Mouse (Mus musculus) cerebellum, postnatal 36 days (tissue): ENCODE measurements around the gene Tpgs1.

Source experiments
- DNase-seq, 2 experiments: peaks; one replicate each; pipeline ENCODE4 v3.0.0; 2021 to 2022; ENCODE audit warnings: mixed read lengths in 2 of 2

Tpgs1 gene

GRCm38 (mm10) chr10:79668771-79669575 is at the start of gene Tpgs1:
Tpgs1 (plus strand) TSS chr10:79669369.
- peak; percentile 85 to 97 for DNase-seq

DNA sequence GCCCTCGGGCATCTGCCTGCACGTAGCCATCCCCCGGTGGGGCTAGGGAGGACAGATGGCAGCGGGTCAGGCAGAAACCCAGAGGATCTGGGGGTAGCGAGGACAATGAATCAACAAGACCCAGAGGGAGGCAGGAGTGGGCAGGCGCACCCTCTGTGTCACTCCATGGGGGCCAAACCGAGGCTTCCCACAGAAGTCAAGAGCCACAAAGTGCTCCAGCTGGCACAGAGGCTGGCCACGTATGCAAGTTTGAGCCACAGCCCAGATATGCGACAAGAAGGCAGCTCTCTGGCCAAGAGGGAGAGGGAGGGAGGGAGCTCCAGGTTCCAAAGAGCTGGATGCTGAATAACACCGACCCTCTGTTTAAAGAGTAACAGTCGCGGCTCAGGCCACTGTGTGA is 45.2 kb upstream of the Tpgs1 start:
- DNase-seq = peak; percentile 30 to 36

DNA sequence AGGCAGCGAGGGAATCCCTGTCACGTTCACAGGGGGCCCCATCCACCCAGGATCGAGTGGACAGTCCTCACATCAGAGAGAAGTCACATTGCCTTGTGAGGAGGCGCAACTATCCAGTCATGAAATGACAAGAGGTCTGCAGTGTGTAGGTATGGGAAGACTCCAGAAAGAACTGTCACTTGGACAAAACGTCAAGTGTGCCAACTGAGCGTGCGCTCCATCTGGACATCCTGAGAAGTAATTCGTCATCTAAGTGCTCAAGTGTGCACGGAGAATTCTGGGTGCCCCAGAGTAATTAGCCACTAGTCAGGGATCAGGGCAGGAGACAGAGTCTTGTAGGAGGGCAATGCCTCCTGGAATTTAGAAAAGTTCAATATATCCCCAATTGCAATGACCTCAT is 43.8 kb upstream of the Tpgs1 start:
- peak in 1 of 2 experiments; percentile 32 for DNase-seq

DNA sequence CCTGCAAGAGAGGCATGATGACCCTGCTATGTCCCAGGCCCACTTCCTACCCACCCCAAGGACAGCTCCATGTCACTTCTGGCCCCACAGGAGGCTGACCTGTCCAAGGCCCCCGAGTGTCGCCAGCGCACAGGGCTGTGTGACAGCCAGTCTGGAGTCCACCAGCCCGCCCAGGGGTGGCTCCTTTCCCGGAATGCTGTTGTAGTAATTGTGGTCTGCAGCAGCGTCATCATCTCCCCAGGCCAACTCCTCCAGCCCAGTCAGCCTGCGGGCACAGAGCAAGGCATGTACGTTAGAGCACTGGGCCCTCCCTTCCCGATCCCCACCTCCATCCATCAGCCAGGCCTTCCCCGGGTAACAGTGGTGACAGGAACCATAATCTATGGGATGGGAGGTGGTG is 43.0 kb upstream of the Tpgs1 start:
- no peak for DNase-seq

DNA sequence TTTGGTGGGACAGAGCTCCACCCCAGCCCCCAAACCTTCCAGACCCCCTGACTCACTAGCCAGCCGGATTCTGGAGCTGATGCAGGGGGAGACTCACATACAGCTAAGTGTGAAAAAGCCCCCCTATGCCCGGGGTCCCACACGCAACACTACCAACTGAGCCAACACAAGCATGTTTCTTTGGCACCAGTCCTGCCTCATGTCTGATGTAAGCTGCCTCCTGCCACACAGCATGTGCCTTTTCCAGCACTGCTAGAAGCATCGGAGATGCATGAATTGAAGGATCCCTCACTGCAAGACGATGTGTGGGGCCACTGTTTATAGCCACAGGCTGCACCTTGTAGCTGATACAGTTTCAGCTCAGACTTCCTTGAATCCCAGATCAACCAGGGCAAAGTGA is 40.8 kb upstream of the Tpgs1 start:
- no peak for DNase-seq

- no peak for DNase-seq
These were observed 37.7 kb upstream of the Tpgs1 start for GRCm38 (mm10) chr10:79631432-79631831.

DNA sequence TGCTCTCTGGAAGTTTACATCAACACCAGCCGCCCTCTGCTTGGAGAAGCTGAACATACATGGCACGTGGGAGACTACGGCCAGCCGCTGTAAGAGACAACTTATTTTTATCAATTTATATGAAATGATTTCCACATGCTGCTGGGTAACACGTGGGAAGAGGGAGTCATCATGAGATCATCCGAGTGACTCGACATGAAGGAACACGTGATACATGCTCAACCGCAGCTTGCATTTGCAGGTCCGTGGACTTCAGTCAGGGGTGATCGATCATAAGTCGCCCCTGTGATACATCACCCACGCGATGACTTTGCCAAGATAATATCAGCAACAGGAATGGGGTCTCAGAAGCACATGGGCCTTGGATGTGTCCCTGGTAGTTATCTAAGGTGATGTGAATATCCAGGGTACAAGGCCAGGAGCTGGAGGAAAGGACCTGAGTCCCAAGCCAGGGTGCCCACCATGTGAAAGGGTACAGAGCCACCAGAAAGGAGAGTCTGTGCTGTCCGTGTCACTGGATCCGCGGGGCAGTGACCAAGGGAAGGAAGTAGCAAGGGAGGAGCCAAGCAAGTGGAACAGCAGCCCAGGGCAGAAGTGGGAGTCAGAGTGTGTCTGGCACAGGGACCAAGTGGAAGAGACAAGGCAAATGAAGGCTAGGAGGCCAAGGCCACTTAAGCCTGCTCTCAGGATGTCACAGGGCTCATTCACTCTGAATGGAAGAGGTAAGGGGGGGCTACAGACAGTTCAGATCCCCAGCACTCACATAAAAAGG is 36.0 kb upstream of the Tpgs1 start:
- no peak for DNase-seq

GRCm38 (mm10) chr10:79636287-79636686 is 32.9 kb upstream of the Tpgs1 start:
- DNase-seq = peak in 1 of 2 experiments; percentile 42

DNA sequence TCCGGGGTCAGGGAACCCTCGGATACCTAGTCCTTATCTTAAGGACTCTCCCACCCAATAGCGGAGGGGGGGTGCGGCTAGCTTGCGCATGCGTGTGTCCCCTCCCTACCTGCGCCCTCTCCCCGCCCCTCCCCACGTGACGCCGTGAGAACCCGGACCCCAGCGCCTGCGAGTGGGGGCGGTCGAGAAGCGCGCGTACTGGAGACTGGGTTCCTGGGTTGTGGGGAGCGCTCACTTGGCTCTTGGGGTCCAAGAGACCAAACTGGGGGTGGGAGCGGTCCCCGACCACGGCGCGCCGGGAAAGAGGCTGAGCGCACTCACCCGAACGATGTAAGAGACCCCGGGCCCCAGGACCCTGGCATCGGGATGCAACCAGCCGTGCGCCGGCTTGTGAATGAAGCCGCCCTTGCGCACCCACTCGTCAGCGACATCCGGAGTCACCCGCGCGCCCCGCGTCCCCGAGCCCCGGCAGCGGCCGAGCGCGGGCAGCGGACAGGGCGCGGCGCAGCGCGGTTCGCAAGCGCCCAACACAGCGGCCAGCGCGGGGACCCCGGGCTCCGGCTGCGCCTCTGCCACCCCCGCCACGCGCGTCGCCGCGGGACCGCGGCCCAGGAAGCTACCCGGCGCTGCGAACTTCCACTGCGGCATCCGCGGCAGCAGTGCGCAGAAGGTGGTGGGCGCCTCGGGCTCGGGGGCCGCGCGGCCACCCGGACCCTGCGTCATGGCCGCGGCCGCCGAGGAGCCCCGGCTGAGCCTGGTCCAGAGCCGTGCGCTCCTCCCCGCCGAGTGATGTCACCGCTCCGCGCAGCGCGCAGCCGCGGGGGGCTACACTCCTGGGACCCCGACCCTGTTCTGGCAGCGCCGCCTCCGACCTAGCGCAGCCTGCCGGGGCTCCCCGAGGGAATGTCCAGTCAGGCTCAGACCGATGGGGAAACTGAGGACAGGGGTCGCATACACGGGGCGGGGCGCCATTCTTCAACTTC is 31.8 kb upstream of the Tpgs1 start, which contains the start of gene Shc2:
Shc2 (minus strand) TSS at position 791 of the 983 bp plus-strand sequence.
- DNase-seq = peak; percentile 77 to 88

DNA sequence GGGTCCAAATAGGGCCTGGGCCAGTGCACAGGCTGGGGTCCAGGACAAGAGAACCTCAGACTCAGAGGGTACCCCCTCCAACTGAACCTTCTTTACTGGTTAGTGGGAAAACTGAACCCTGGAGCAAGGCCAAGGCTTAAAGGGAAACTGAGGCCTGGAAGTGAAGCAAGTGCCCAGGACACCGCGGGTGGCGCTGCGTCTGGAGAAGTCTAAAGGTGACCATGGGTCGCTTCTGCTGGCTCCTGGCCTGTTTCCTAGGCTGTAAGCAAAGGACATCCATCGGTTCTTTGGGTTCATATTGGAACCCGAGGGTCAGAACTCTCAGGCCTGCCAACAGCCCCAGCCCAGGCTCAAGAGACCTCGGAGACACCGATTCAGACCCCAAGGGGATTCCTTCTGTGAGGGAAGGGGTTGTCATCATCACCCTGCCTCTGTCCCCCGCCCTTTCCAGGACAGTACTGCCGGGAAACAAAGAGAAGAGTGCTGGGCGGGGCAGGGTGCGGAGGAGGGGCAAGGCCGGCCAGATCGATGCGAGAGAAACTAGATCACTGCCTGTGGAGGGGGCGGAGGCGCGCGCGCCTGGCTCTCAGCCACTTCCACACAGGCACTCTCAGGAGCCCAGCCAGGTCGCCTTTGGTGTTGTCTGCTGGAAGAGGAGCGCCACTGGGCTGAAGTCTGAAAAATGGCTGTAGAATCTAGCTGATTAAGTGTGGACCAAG is 30.5 kb upstream of the Tpgs1 start:
- peak; percentile 51 to 64 for DNase-seq

DNA sequence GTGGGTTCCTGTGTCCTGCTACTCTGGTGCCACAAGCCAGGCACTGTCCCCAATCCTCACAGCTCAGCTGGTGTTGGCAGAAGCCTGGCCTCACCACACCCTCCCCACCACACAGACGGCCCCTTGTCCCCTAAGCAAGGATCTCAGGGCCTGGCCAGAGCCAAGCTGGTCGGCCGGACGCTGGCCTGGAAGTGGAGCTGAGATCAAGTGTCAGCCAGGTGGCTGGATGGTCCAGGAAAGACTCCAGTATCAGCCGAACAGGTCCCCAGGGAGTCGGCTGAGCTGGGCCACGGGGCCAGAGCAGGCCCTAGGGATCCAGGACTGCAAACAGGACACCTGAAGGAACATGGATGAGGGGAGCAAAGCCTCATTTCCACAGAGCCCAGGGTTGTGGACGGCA is 23.5 kb upstream of the Tpgs1 start, which contains the start of gene Odf3l2:
Odf3l2 (minus strand) TSS at position 28 of the 400 bp plus-strand sequence.
- DNase-seq = no peak

GRCm38 (mm10) chr10:79649070-79649751 is 20.0 kb upstream of the Tpgs1 start:
- DNase-seq = peak; percentile 83 to 89

GRCm38 (mm10) chr10:79652789-79653188 is 16.4 kb upstream of the Tpgs1 start:
- DNase-seq = no peak

- DNase-seq = no peak
These were observed 14.2 kb upstream of the Tpgs1 start for GRCm38 (mm10) chr10:79654946-79655395.

DNA sequence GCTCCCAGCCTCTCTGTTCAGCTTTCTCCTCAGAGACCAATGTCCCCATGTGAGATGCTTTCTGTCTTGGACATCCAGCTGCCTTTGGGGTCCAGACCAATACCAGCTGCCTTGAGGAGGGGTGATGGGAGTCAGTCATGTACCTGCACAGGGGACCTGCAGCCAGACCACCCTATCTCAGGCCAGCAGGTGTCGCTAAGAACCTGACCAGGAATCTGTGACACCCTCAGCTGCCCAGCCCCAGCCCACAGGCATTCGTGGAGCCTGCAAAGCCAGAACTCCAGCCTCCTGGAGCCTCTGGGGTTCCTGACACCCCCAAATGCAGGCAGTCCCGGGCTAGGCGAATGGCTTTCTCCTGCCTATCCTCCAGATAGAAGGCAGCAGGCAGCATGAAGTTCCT is 10.3 kb upstream of the Tpgs1 start:
- DNase-seq = no peak

GRCm38 (mm10) chr10:79660298-79660697 is 8.9 kb upstream of the Tpgs1 start:
- DNase-seq = no peak

GRCm38 (mm10) chr10:79661861-79662260 is 7.3 kb upstream of the Tpgs1 start:
- no peak for DNase-seq

GRCm38 (mm10) chr10:79664131-79664665 is 5.0 kb upstream of the Tpgs1 start, which contains the start of gene Madcam1:
Madcam1 (plus strand) TSS chr10:79664559.
- peak; percentile 72 to 77 for DNase-seq

GRCm38 (mm10) chr10:79665051-79665450 is 4.1 kb upstream of the Tpgs1 start:
- no peak for DNase-seq

DNA sequence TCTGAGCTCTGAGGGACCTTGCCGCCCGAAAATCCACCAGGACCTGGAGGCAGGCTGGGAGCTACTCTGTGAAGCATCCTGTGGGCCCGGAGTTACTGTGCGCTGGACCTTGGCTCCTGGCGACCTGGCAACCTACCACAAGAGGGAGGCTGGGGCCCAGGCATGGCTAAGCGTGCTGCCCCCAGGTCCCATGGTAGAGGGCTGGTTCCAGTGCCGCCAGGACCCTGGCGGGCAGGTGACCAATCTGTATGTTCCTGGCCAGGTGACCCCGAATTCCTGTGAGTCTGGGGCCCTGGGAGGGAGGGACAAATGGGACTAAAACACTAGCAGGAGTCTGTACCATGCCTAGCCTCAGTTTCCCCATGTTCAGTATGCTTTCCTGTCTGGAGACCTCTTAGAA is 2.7 kb upstream of the Tpgs1 start:
- DNase-seq = no peak

DNA sequence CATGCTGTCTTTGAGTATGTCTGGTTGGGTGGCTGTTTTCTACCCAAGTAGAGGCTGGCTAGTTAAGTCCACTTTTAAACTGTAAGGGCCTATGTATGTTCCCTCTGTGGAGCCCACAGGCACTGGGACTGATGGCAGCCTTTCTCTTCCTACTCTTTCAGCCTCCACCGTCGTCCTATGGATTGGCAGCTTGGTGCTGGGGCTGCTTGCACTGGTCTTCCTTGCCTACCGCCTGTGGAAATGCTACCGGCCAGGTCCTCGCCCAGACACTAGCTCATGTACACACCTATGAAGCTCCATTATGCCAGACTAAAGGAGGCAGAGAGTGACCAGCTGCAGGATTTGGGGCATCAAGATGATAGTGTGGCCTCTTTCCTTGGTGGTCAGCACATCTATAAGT is 1.1 kb upstream of the Tpgs1 start:
- DNase-seq = peak in 1 of 2 experiments; percentile 16
